Mouse (Mus musculus): ENCODE measurements around the gene Hormad1.
"Not testable (repeated sequence)": the region's sequence is repeated elsewhere in the genome, so short reads cannot be mapped to it uniquely, and the experiment has no call there.

Gene Hormad1

DNA sequence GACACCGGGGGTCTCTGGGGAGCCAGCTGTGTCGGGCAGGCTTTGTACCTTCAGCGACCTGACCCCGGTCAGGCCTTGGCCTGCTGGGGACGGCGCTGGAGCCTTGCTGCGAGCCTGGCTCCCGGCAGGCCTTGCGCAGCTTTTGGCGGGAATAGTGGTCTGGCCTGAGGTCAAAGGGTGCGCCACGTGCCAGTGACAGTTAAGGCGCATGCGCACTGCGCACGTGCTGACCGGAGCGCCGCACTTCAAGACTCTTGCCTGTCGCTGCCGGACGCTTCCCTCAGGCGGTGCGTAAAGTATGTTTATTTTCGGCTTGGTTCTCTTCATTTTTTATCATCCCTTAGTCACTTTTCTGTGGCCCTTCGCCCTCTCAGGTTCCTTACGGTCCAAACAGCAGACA lies at the start of gene Hormad1:
TSS of gene Hormad1 (plus strand) at position 241 of the 400 bp plus-strand sequence.
- no peak for DNase-seq (ENCODE audit: low spot score in 2 of 2)

DNA sequence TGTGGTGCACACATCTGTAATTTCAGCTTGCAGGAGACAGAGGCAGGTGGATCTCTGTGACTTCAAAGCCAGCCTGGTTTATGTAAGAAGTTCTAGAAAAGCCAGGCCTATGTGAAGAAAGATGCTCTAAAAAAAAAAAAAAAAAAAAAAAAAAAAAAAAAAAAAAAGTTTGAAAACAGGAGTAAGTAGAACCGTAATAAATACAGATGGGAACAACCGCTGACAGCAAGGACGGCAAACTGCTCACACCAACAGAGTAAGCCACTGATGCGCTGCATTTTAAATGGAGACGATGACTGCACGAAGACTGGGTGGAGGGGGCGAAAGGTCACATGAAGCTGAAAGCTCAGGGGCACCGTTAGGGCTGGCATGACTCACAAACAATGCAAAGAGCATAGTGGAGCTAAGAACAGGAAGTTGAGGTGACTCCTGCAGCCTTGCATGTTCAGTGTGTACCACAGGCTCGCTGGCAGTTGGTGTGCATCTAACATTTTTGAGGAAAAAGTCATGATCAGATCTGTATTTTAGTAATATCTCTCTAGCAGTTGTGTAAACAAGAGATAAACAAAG lies 47.8 kb upstream of the Hormad1 start:
- no peak for DNase-seq (ENCODE audit: low spot score in 2 of 2)

DNA sequence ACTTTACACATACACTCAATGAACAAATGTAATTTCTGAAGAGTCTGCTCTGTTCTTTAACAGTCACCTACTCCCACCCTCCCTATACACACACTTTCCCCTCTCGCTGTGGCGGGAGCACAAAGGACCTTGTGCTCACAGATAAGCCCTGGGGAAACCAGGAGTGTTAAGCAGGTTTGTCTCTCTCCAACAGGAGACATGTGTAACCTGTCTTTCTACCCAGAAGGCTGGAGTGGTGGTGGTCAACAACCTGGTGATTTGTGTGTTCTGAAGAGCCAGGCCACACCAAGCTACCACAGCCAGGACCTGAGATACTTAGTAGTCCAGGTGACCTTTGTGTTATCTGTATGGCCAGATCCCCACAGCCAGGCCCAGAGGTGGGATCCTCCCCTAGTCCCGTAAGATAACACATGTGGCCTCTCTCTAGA lies 42.8 kb upstream of the Hormad1 start:
- DNase-seq (ENCODE audit: low spot score in 2 of 2), result no peak

DNA sequence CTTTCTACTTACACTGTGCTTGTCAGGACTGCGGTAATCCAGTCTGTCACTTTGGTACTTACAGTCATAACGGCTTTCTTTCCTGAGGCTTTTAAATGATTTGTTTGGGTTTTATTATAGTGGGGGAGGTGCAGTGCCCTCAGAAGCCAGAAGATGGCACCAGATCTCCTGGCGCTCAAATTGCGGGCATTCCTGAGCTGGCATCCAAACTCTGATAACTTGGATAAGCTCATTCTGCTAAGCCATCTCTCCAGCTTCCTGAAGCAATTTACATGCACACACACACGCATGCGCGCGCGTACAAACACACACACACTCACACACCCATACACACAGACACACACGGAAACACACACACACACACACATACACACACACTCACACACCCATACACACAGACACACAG lies 42.0 kb upstream of the Hormad1 start:
- peak; percentile 50 to 52 for DNase-seq (ENCODE audit: low spot score in 2 of 2)

DNA sequence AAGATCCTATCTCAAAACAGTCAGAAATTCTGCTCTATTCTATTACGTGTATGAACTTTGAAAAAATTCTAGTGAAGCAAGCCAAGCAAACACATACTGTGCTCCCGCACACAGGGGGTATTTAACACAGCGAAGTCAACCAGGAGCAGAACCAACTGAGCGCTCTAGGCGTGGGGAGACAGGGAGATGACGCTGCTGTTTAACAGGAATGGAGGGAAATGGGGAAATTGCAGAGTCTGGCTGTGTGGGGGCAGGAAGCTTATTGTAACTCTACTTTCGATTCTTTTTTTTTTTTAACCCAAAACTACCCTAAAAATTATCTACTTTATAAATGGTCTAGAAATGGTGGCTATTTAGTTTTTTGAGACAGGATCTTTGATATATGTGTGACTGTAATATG lies 40.6 kb upstream of the Hormad1 start:
- DNase-seq (ENCODE audit: low spot score in 2 of 2), result no peak

DNA sequence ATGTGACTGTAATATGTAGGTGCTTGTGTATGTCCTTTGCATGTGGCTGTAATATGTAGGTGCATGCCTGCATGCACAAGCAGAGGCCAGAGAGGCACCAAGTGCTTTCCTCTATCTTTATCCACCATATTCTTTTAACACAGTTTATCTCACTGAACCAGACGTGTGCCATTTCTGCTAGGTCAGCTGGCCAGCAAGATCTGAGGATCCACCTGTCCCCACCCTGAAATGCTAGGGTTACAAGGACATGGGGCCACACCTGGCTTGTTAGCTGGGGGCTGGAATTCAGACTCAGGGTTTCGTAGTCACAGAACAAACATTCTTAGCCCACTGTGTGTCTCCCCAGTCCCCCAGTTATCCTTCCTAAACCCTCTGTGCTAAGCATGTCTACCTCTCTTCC lies 40.2 kb upstream of the Hormad1 start:
- no peak for DNase-seq (ENCODE audit: low spot score in 2 of 2)

DNA sequence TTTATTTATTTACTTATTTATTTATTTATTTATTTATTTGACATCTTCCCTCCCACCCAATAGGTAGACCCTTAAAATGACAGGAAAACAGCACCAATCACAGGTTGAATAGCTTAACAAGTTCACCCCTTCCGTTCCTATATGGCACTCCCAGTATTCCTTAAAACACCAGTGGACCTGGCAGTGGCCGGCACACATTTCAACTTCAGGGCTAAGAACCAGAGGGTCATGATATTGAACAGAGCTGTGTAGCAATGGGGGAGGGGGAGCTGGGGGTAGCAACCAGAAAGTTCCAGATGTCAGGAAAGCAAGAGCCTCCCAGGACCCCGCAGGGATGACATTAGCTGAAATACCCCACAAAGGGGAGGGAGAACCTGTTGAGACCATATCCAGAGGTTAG lies 39.4 kb upstream of the Hormad1 start:
- no peak for DNase-seq (ENCODE audit: low spot score in 2 of 2)

DNA sequence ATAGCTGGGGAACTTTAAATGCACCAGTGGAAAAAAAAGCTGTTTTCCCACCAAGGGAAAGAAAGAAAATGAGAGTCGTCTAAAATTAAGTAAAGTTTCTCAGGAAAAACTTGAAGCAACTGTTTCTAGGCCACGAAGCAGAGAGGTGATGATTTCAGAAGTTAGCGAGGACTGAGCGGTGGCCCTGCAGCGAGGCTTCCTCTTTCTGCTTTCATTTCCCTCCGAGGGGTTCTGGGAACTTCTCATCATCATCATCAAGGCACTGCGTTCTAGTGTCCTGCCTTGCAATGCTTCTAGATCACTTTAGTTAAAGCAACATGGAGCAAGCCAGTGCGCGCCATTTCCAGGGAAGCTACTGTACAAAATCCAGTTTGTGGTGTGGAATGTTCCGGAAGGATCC lies 38.3 kb upstream of the Hormad1 start:
- DNase-seq (ENCODE audit: low spot score in 2 of 2), result no peak

DNA sequence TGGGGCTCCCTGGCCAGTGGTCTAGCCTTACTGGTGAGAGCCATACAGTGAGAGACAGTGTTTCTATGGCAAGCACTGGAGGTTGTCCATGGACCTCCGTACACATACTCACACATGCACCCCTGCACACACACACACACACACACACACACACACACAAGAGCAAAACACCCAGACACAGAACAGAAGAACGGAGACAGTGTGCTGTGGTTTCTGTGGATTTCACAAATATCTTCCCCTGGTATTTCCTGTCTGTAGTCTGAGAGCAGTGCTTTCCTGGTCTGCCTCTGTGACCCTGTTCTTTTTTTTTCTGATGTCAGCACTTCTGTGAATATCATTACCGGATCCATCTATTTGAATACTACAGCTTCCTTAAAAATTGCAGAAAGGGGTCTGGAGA lies 35.8 kb upstream of the Hormad1 start:
- DNase-seq (ENCODE audit: low spot score in 2 of 2), result no peak

DNA sequence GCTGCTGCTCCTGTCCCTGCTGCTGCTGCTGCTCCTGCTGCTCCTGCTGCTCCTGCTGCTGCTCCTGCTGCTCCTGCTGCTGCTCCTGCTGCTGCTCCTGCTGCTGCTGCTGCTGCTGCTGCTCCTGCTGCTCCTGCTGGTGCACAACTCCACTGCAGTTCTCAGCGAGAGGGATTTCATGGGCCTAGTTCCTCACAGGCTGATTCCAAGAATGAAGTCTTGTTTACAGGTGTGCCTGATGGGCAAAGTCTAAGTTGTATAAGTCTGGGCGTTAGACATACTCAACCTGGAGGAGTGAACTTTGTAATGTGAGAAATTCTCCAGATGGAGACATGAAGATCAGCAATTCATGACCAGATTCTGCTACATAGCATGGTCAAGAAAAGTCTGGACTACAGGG lies 34.8 kb upstream of the Hormad1 start:
- no peak for DNase-seq (ENCODE audit: low spot score in 2 of 2)

DNA sequence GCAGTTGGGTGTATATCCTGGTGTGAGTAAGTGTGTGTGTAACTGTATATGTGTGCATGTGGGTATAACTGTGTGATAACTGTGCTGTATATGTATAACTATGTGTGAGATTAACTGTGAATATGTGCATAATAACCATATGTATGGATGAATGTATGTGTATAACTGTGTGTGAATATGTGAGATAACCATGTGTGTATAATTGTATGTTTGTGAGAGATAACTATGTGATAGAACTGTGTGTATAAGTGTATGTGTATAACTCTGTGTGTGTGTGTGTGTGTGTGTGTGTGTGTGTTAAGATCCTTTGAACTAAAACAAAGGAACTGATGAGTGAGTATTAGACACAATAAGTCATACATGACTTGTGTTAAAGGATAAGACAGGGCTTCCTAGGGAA lies 33.4 kb upstream of the Hormad1 start:
- no peak for DNase-seq (ENCODE audit: low spot score in 2 of 2)

DNA sequence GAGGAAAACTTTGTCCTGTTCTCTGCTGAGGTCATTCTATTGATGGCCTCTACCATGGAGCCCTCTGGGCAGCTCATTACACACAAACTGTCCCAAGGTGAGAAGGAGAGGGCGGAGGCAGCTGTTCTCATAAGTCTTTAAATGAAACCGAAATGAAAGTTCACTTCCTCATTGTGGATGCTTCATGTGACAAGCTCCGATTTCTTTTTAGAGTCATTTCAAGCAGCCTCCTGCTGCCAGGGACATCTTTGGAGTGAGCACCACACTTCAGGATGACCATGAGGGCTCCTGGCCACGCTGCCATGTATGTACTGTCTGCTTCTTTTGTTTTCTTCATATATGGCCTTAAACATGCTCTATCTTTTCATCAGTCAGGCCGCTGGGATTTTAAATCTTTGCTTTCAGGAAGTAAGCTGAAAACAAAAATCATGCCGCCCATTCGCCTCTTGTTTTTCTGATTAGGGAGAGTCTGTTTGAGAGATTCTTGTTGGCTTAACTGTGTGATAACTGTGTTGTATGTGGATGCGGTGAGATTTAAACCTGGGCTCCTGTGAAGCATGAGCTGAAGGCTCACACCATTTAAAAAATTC lies 32.8 kb upstream of the Hormad1 start, which contains the start of gene Ctss:
TSS of gene Ctss (plus strand) at position 165 of the 590 bp plus-strand sequence.
- no peak for DNase-seq (ENCODE audit: low spot score in 2 of 2)

DNA sequence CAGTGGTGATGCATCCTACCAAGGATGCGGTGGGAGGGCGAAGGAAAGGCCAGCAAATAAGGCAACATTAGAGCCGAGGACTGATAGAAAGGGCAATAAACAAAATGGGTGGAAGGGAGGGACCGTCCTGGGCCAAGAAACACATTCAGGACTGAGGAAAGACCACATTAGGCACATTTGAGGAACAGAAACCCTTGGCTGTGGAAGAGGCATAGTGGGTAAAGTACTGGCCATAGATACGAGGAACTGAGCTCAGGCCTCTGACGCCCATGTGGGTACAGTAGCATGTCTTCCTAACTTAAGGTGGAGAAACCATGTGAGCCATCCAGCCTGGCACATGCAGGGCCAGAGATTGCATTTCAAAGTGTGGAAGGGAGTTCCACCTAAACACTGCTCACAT lies 29.7 kb upstream of the Hormad1 start:
- DNase-seq (ENCODE audit: low spot score in 2 of 2), result no peak

DNA sequence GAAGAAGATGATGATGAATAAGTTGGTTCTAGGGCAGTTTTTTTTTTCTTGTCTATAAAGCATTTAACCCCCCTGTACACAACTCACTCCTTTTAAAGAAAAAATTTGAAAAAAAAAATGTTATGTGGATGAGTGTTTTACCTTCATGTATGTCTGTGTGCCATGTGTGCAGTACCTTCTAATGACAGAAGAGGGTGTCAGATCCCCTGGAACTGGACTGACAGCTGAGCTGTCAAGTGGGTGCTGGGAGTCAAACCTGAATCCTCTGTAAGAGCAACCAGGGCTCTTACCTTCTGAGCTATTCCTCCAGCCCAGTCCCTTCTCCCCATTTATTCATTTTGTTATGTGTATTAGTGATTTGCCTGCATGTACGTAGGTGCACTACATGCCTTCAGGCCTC lies 28.5 kb upstream of the Hormad1 start:
- DNase-seq (ENCODE audit: low spot score in 2 of 2), result no peak

DNA sequence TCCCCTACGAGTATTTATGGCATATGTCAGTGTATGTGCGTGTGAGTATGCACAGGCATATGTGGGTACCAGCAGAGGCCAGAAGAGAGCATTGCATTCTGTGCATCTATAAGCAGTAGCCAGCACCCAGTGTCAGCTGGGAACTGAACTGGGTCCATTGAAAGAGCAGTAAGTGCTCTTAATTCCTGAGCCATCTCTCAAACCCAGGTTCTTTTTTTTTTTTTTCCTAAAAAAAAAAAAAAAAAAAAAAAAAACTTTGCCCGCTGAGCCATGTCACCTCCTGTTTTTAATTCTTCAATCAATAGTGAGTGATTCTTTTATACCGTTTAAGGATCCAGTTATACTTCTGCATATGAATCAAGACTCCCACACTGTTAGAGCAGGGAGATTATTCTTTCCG lies 26.1 kb upstream of the Hormad1 start:
- DNase-seq (ENCODE audit: low spot score in 2 of 2), result no peak

DNA sequence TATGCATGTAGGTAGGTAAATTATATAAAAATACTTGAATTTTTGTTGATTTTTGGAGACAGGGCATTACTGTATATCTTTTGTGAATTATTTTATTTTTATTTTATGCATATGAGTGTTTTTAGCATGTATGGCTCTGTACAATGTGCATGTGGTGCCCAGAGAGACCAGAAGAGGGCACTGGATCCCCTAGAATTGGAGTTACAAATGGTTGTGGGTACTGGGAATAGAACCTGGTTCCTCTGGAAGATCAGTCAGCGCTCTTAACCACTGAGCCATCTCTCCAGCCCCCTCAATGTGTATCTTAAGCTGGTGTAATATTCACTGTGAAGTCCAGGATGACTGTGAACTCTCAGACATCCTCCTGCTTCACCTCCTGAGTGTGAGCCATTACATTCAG lies 24.6 kb upstream of the Hormad1 start:
- no peak for DNase-seq (ENCODE audit: low spot score in 2 of 2)

DNA sequence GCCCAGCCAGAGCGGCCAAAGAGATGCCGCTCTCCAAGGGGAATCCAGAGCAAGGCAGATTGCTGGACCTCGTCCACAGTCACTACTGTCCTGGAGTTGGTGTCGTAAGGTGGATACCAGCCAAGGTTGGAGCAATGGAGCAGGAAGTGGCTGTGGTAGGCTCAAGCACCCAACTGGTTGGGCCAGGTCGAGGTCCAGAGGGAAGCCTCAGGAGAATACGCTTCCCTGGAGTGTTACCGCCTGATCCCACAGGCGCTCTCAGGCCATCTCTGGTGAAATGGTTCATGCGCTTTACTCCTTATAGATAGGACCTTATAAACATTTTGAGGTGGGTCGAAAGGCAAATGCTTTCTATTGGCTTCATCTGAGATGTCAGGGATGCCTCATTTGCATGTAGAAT lies 20.5 kb upstream of the Hormad1 start:
- DNase-seq (ENCODE audit: low spot score in 2 of 2), result no peak

DNA sequence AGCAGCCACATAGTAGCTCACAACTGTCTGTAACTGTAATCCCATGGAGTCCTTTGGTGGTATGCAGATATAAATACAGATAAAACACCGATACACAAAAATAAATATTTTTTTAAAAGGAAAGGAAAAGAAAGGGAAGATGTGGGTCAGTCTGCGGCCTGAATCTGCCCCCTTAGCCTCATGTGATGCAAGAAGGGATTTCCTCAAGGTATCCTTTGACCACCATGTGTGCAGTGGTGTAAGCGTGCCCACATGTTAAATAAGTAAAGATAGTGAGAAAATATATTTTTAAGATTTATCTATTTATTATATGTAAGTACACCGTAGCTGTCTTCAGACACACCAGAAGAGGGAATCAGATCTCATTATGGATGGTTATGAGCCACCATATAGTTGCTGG lies 19.6 kb upstream of the Hormad1 start:
- no peak for DNase-seq (ENCODE audit: low spot score in 2 of 2)

DNA sequence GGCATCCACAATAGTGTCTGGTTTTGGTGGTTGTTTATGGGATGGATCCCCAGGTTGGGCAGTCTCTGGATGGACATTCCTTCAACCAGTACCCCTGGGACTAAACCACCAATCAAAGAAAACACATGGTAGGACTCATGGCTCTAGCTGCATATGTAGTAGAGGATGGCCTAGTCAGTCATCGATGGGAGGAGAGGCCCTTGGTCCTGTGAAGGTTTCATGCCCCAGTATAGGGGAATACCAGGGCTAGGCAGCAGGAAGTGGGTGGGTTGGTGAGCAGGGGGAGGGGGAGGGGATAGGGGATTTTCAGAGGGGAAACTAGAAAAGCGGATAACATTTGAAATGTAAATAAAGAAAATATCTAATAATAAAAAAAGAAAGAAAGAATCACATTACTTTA lies 18.3 kb upstream of the Hormad1 start:
- not testable (repeated sequence) for DNase-seq (ENCODE audit: low spot score in 2 of 2)

DNA sequence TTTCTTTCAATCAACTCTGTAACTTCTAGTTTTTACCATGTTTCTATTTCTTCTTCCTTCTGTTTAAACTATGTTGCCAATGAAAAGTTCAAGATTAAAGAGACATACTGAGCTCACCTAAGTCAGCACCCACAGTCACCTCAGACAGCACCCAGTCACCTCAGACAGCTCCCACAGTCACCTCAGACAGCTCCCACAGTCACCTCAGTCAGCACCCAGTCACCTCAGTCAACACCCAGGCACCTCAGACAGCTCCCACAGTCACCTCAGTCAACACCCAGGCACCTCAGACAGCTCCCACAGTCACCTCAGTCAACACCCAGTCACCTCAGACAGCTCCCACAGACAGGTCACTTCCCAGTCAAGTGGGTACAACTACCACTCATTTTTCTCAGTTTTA lies 17.3 kb upstream of the Hormad1 start:
- DNase-seq (ENCODE audit: low spot score in 2 of 2), result no peak

DNA sequence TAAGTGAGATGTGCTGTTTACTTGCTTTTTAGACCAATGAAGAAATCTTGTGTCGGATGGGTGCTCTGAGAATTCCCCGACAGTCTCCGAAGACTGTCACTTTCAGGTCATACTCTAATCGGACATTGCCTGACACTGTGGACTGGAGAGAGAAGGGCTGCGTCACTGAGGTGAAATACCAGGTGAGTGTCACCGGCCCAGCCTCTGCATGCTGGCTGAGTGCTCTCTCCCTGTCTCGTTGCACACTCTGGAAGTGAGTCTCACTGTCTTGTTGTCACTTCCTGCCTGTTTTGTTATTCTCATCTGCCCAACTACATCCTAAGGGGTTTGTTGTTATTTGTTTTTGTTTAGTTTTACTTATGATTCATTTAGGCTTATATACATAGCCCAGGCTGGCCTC lies 16.5 kb upstream of the Hormad1 start:
- no peak for DNase-seq (ENCODE audit: low spot score in 2 of 2)

DNA sequence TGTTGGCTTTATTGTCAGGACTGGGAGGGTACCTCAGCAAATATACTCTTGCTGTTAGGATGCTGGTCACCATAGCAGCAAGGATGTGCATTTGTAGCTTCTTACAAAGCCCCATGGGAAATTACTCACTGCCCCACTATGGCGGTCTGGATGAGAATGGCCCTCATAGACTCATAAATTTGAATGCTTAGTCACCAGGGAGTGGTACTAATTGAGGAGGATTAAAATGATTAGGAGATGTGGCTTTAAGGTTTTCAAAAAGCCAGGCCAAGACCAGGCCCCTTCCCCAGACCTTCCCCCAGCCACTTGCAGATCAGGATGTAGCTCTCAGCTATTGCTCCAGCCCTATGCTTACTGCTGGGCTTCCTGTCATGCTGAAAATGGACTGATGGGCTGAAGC lies 9.3 kb upstream of the Hormad1 start:
- DNase-seq (ENCODE audit: low spot score in 2 of 2), result no peak

DNA sequence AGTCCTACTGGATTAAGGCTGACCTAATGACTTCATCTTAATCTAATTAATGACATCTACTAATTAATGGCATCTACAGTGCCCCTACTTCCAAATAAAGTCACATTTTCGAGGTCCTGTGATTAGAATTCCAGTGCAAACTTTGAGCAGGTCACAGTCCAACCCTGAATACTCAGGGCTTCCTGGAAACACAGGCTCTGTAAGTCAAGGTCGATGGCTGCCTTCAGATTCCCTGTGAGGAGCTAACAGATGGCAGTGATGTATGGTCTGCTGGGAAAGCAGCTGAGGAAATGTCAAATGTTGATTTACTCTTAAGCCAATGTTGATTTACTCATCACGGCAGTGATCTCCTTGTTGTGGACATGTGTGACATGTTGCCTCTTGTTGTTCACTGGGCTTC lies 5.5 kb upstream of the Hormad1 start:
- DNase-seq (ENCODE audit: low spot score in 2 of 2), result no peak

DNA sequence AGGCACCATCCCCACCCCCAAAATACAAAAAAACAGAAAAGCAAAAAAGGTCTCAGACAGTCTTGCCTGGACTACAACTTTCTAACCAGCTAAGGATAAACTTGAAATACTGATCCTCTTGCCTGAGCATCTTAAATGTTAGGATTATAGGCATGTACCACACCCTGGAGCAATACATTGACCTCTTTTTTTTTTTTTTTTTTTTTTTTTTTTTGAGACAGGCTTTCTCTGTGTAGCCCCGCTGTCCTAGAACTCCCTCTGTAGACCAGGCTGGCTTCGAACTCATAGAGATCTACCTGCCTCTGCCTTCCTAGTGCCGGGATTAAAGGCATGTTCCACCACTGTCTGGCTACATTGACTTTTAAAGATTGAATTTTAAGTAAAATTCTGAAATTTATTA lies 1.3 kb downstream of the Hormad1 start:
- DNase-seq (ENCODE audit: low spot score in 2 of 2), result no peak

All from right cerebral cortex, postnatal 36 days (tissue).